Mouse (Mus musculus) myocyte (in vitro differentiated cells): ENCODE measurements at regions not wholly inside any gene's neighbourhood (a gene's known extent, or its start where the extent isn't known, plus 50 kb on each side); places are given as distances from the start of the nearest gene placed in this dataset.

Experiments
- H3K27me3 ChIP-seq: one replicate; pipeline ENCODE4 v1.6.1; 2011; ENCODE audit not compliant: control insufficient read depth, insufficient read depth, insufficient read length
- H3K36me3 ChIP-seq: one replicate; pipeline ENCODE4 v1.6.1; 2011; ENCODE audit not compliant: control insufficient read depth, insufficient read depth
- H3K4me2 ChIP-seq: one replicate; pipeline ENCODE4 v1.6.1; 2011; ENCODE audit warnings: low read depth, control low read depth
- H3K4me3 ChIP-seq: one replicate; pipeline ENCODE4 v1.5.1; 2011; ENCODE audit warnings: mild to moderate bottlenecking, control low read depth, moderate library complexity
- H3K79me2 ChIP-seq: one replicate; pipeline ENCODE4 v1.6.1; 2011; ENCODE audit not compliant: control insufficient read depth, insufficient read depth
- H3ac ChIP-seq: one replicate; pipeline ENCODE4 v1.6.1; 2011; ENCODE audit not compliant: control insufficient read depth, insufficient read length
- CEBPB ChIP-seq: IDR thresholded peaks from 2 replicates; pipeline ENCODE4 v1.6.1; 2011; ENCODE audit warnings: mild to moderate bottlenecking, moderate library complexity; ENCODE audit not compliant: poor library complexity, insufficient read depth, severe bottlenecking
- E2F4 ChIP-seq: IDR thresholded peaks from one replicate; pipeline ENCODE4 v1.6.1; 2011; ENCODE audit warnings: mild to moderate bottlenecking, control low read depth, moderate library complexity; ENCODE audit not compliant: insufficient read depth
- MAX ChIP-seq: IDR thresholded peaks from one replicate; pipeline ENCODE4 v1.6.1; 2011; ENCODE audit warnings: low read depth, mild to moderate bottlenecking, control low read depth
- MYOD1 ChIP-seq, 3 experiments: IDR thresholded peaks; one replicate each; pipeline ENCODE4 v1.6.1; 2011; ENCODE audit warnings: control low read depth in 2 of 3, low read depth in 2 of 3, mild to moderate bottlenecking in 2 of 3, moderate library complexity in 1 of 3; ENCODE audit not compliant: insufficient read length in 2 of 3, control insufficient read depth in 1 of 3
- MYOG ChIP-seq, 3 experiments: IDR thresholded peaks; one replicate each; pipeline ENCODE4 v1.6.1; 2011; ENCODE audit warnings: control low read depth in 2 of 3, low read depth in 2 of 3, mild to moderate bottlenecking in 2 of 3; ENCODE audit not compliant: insufficient read length in 2 of 3, control insufficient read depth in 1 of 3, insufficient read depth in 1 of 3
- POLR2A ChIP-seq: IDR thresholded peaks from one replicate; pipeline ENCODE4 v1.6.1; 2011; ENCODE audit warnings: low read depth, mild to moderate bottlenecking, control low read depth, moderate library complexity; ENCODE audit not compliant: insufficient read length
- POLR2AphosphoS2 ChIP-seq: IDR thresholded peaks from one replicate; pipeline ENCODE4 v1.6.1; 2011; ENCODE audit warnings: low read depth, control low read depth; ENCODE audit not compliant: insufficient read length
- REST ChIP-seq: IDR thresholded peaks from one replicate; pipeline ENCODE4 v1.6.1; 2011; ENCODE audit warnings: mild to moderate bottlenecking, control low read depth, moderate library complexity; ENCODE audit not compliant: insufficient read depth, insufficient read length
- SRF ChIP-seq: IDR thresholded peaks from one replicate; pipeline ENCODE4 v1.6.1; 2011; ENCODE audit warnings: low read depth; ENCODE audit not compliant: control insufficient read depth, insufficient read length
- TCF12 ChIP-seq: IDR thresholded peaks from one replicate; pipeline ENCODE4 v1.6.1; 2011; ENCODE audit warnings: mild to moderate bottlenecking, control low read depth; ENCODE audit not compliant: poor library complexity, insufficient read depth, severe bottlenecking
- TCF3 ChIP-seq: IDR thresholded peaks from one replicate; pipeline ENCODE4 v1.6.1; 2011; ENCODE audit warnings: low read depth, control low read depth; ENCODE audit not compliant: insufficient read length
- USF1 ChIP-seq: IDR thresholded peaks from one replicate; pipeline ENCODE4 v1.6.1; 2011; ENCODE audit warnings: low read depth, mild to moderate bottlenecking, control low read depth, moderate library complexity

GRCm38 (mm10) chr5:75387886-75388454, 186.7 kb upstream of the Kit start:
- no peaks in the 10 kb centered on the region for H3K79me2 ChIP-seq
- H3ac ChIP-seq: no peak overlapping the region
- no peak overlapping the region for H3K4me2 ChIP-seq
- TF ChIP-seq CEBPB: no peak
- no peak for TF ChIP-seq USF1
- TF ChIP-seq MAX: no peak
- no peak for TF ChIP-seq TCF12
- no peak for TF ChIP-seq MYOD1 (IDR thresholded peaks at IDR 0.05; ENCODE audit: control insufficient read depth in 1 of 3, insufficient read length in 2 of 3, low read depth in 2 of 3)
- TF ChIP-seq MYOG (IDR thresholded peaks at IDR 0.05; ENCODE audit: control insufficient read depth in 1 of 3, insufficient read depth in 1 of 3, insufficient read length in 2 of 3, low read depth in 2 of 3): no peak
- no peak for TF ChIP-seq TCF3
- no peak for TF ChIP-seq REST
- no peak for TF ChIP-seq POLR2AphosphoS2
- TF ChIP-seq E2F4: no peak
- TF ChIP-seq SRF: no peak
- TF ChIP-seq POLR2A: no peak
- no peak overlapping the region for H3K4me3 ChIP-seq
- H3K36me3 ChIP-seq: no peaks in the 10 kb centered on the region
- H3K27me3 ChIP-seq: no peaks in the 10 kb centered on the region

- Histone ChIP-seq H3K4me3 (no peak overlapping the region), H3K36me3 (no peaks in the 10 kb centered on the region), H3ac (no peak overlapping the region), H3K4me2 (no peak overlapping the region), H3K27me3 (no peaks in the 10 kb centered on the region), H3K79me2 (no peaks in the 10 kb centered on the region)
- TF ChIP-seq TCF12 (no peak), SRF (no peak), POLR2AphosphoS2 (no peak)
Measured at GRCm38 (mm10) chr5:75388699-75389260, 185.9 kb upstream of the Kit start.

GRCm38 (mm10) chr5:75389433-75389971, 185.2 kb upstream of the Kit start:
- no peaks in the 10 kb centered on the region for H3K79me2 ChIP-seq
- no peaks in the 10 kb centered on the region for H3K27me3 ChIP-seq
- H3K4me3 ChIP-seq: no peak overlapping the region
- TF ChIP-seq TCF3 (no peak), POLR2A (no peak), TCF12 (no peak), POLR2AphosphoS2 (no peak), E2F4 (no peak), USF1 (no peak), REST (no peak), MYOD1 (IDR thresholded peaks at IDR 0.05; ENCODE audit: control insufficient read depth in 1 of 3, insufficient read length in 2 of 3, low read depth in 2 of 3) (no peak), MYOG (IDR thresholded peaks at IDR 0.05; ENCODE audit: control insufficient read depth in 1 of 3, insufficient read depth in 1 of 3, insufficient read length in 2 of 3, low read depth in 2 of 3) (no peak), MAX (no peak), SRF (no peak), CEBPB (no peak)
- no peak overlapping the region for H3ac ChIP-seq
- no peak overlapping the region for H3K4me2 ChIP-seq
- no peaks in the 10 kb centered on the region for H3K36me3 ChIP-seq

- no peak overlapping the region for H3K4me2 ChIP-seq
- H3K79me2 ChIP-seq: no peaks in the 10 kb centered on the region
- H3ac ChIP-seq: no peak overlapping the region
- peaks cover 2% of the 10 kb centered on the region for H3K27me3 ChIP-seq
- H3K36me3 ChIP-seq: no peaks in the 10 kb centered on the region
- no peak overlapping the region for H3K4me3 ChIP-seq
- TF ChIP-seq SRF (no peak), USF1 (no peak), TCF3 (no peak), CEBPB (no peak), MYOG (IDR thresholded peaks at IDR 0.05; ENCODE audit: control insufficient read depth in 1 of 3, insufficient read depth in 1 of 3, insufficient read length in 2 of 3, low read depth in 2 of 3) (no peak), TCF12 (no peak), REST (no peak), MAX (no peak), E2F4 (no peak), MYOD1 (IDR thresholded peaks at IDR 0.05; ENCODE audit: control insufficient read depth in 1 of 3, insufficient read length in 2 of 3, low read depth in 2 of 3) (no peak), POLR2AphosphoS2 (no peak), POLR2A (no peak)
Measured at GRCm38 (mm10) chr5:75398820-75399219, 175.9 kb upstream of the Kit start.
